Mouse (Mus musculus): ENCODE measurements around the gene Pkd1l3.

The Pkd1l3 gene

DNA sequence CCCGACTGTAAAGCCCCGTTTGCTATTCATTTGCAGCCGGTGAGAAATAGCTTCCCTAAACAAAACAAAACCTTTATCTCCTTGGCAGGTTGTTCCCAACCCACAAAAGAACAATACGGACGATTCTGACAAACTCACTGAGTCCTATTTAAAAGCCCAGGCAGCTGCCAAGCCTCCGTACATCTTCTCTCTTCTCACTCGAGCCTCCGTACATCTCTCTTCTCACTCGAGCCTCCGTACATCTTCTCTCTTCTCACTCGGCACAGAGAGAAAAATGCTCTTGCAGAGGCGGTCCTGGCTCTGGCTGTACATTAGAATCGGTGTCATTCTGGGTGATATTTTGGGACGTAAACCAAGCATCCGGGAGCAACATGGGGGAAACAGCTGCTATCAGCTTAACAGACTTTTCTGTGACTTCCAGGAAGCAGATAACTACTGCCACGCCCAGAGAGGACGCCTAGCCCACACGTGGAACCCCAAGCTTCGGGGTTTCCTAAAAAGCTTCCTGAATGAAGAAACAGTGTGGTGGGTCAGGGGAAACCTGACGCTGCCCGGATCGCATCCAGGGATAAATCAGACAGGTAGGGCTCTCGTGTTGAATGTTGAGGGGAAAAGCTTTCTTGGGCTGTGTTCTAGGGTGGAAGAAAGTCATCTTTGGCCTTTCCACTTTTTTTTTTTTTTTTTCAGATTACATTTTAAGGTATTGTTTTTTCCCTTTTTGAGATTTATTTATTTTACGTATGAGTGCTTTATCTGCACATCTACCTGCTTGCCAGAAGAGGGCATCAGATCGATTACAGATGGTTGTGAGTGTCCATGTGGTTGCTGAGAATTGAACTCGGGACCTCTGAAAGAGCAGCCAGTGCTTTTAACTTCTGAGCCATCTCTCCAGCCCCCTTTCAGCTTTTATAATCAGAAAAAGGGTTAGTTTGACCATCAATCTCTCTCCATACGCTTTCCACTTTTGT, at the start of gene Pkd1l3:
Pkd1l3 (plus strand) TSS at position 275 of the 968 bp plus-strand sequence.
- DNase-seq (ENCODE audit: low read depth, low spot score) = no peak

- DNase-seq (ENCODE audit: low read depth, low spot score) = no peak
Observed at GRCm38 (mm10) chr8:109564766-109565165, 49.6 kb upstream of the Pkd1l3 start.

DNA sequence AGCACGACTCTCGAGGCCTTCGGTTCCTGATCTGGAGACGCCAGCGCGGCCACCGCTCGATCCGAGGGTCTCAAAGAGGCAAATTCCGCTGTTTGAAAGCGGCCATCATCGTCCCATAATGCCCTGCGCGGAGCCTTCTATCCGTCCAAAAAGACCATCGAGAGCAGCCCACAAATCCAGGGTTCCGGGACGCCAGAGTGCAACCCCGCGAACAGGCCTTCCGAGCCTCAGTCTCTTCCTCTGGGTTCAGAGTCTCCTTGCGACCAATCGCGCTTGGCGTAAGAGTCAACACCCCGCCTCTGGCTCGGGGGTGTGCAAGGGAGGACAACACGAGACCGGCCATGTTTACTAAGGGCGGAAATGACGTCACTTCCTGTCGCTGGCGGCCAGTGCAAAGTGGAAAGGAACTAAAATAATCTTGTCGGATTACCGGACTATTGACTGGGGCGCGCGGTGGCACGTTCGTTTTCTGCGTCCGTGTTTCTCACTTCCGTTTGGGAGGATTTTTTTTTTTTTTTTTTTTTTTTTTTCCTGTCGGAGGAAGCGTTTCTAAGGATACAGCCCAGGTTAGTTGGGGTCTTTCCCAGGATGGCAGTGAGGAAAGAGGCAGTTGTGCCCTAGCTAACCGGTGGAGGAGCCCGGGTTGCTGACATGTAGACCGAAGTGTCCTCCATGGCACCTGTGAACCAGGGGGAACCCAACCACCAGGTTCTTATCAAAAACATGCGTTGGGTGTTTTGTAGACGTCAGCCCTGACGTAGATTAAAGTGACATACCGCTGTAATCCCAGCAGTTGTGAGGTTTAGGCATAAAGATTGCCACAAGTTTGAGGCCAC, 48.6 kb upstream of the Pkd1l3 start, which contains the start of the genes Dhx38 and Txnl4b:
Dhx38 (minus strand) TSS at position 364 of the 836 bp plus-strand sequence.
Txnl4b (plus strand) TSS at position 395 of the 836 bp plus-strand sequence.
- DNase-seq (ENCODE audit: low read depth, low spot score) = peak; percentile 100

DNA sequence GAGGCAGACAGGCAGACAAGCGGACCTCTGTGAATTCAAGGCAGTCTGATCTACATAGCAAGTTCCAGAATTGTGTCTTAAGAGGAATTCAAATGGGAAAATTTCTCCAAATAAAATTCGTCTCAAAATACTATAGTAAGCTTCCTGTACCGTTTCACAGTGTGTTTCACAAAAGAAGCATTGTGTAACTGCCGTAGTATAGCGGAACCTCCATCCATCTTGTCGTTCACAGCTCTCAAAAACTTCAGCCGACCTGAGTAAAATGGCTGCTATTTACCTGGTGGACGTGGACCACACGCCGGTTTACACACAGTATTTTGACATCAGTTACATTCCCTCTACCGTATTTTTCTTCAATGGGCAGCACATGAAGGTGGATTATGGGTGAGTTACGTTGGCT, 43.2 kb upstream of the Pkd1l3 start:
- no peak for DNase-seq (ENCODE audit: low read depth, low spot score)

DNA sequence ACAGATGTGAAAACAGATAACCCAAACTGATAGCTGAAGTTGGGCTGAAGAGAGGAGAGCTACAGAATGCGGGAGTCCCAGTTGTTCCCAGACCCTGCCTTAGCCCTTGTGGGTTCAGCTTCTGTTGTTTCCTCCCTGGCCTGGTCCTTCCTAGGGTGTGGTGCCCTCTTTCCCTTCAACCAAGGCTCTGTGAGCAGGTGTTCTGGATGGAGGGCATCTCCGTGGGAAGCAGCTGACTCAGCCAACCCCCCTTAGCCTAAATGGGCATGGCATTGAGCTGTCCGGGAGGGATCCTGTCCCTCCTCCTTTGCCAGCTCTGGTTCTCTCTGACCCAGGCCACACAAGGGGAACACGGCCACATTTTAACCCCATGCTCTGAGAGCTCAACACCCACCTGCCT, 38.0 kb upstream of the Pkd1l3 start:
- DNase-seq (ENCODE audit: low read depth, low spot score) = no peak

DNA sequence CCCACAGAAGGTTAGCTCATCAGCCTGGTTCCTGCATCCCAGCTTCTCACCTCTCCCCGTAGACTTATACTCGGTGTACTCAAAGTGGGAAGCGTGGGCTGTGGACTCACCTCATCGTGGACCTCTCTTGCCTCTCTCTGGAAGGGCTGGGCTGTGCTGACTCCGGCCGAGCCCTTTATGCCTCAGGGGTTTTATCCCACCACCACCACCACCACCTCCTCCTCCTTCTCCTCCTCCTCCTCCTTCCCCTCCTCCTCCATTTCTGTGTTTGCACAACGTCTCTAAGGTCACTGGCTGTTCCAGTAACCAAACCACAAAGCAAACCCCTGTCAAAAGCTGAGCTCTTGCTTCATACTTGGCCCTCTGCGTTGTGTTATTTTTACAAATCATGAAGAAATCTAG, 35.4 kb upstream of the Pkd1l3 start, which contains the start of gene Hp:
Hp (minus strand) TSS at position 273 of the 402 bp plus-strand sequence.
- no peak for DNase-seq (ENCODE audit: low read depth, low spot score)

DNA sequence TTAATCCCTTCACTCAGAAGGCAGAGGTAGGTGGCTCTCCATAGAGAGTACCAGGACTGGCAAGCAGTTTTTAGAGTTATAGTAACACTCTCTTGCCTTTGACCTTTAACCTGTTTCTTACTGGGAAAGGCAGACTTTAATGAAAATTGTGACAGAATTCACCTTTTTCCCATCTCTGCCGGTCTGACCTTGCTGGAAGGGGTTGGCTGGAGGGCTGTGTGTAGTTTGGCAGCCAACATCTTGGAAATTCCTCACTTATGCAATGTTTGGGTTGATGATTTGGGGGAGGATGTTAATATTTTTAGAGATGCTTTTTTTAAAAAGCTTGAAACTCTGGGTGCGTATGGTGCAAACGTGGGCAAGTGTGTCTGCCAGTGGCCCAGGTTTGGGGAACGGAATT, 30.0 kb upstream of the Pkd1l3 start:
- DNase-seq (ENCODE audit: low read depth, low spot score) = no peak

DNA sequence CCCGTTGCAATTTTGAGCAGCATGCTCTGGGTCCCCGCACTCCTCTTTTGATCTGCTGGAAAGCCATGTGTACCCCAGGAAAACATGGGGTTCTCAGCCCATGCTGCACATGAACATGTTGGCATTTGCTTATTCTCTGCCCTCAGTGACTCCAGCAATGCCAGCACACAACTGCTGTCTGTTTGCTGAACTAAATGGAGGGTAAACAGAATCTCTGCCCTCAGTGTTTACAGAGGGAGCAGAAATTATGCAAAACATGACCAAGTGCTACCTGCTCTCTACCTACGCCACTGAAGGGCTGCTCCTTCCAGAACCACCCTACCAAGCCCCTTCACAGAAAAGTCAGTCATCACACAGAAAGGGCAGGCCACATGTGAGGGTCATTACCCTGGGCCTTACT, 29.5 kb upstream of the Pkd1l3 start:
- DNase-seq (ENCODE audit: low read depth, low spot score) = no peak

DNA sequence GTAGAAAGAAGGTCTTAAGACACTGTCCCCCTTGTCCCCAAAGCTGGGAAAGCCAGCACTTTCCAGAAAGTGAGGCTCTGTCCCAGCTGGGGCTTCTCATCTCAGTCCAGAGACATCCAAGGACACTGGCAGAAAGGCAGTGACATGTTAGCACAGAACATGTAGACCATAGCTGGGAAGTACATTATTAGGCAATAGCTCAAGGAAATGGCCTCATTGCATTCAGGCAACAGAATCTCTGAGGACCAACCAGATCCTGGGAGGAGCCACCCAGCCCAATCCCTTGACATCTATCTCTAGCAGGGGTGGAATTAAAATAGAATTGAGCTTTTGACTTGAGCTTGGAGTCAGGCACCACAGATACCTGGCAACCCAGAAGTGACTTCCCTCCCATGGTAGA, 28.7 kb upstream of the Pkd1l3 start:
- no peak for DNase-seq (ENCODE audit: low read depth, low spot score)

DNA sequence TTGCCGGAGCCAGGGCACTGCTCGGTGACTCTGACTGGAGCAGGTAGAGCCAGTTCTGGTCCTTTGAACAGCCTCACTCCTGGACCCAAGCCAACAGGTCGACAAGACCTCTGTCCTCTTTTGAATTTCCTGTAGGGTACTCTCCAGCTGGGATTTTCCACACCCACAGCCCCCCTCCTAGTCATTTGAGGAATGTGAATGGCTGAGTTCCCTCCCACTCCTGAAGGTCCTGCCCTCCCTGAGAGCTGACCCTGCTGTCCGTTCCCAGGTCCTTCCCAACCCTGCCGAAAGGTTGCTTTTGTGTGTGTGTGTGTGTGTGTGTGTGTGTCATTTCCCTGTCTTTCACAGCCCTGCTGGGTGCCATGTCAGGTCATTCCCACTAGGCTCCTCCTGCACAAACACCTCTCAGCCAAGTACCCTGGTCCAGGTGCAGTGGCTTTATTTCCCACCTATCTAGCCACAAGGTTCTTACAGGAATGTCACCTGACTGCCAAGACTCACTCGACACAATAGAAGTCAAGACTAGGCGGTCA, 27.3 kb upstream of the Pkd1l3 start:
- DNase-seq (ENCODE audit: low read depth, low spot score) = no peak

DNA sequence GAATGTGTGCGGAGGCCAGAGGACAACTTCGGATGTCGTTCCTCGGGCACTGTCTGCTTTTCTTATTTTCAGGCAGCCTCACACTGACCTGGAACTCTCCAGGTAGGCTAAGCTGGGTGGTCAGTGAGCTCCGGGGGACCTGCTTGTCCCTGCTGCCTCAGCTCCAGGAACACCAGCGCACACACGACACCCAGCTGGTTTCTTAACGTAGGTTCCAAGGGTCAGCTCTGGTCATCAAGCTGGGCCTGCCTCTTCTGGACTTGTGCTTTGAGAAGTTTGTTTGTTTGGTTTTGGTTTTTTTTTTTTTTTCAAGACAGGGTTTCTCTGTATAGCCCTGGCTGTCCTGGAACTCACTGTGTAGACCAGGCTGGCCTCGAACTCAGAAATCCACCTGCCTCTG, 23.4 kb upstream of the Pkd1l3 start:
- no peak for DNase-seq (ENCODE audit: low read depth, low spot score)

GRCm38 (mm10) chr8:109591367-109591766, 22.9 kb upstream of the Pkd1l3 start:
- no peak for DNase-seq (ENCODE audit: low read depth, low spot score)

DNA sequence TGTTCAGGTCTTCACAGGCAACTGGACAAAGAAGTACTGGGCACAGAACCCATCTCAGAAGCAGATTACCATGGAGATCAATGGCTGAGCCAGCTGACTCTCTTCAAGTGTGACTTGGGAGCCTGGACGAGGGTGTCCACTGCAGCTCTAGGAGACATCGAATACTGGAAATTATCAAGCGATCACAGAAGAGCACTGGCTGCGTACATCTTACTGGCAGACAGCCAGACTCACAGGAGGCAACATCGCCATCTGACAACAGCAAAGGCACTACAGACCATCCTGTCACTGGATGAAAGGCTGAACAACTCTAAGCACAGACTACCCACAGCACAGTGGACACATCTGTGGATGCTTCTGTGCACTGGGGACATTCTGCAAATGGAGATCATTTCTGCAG, 22.2 kb upstream of the Pkd1l3 start:
- DNase-seq (ENCODE audit: low read depth, low spot score) = no peak

DNA sequence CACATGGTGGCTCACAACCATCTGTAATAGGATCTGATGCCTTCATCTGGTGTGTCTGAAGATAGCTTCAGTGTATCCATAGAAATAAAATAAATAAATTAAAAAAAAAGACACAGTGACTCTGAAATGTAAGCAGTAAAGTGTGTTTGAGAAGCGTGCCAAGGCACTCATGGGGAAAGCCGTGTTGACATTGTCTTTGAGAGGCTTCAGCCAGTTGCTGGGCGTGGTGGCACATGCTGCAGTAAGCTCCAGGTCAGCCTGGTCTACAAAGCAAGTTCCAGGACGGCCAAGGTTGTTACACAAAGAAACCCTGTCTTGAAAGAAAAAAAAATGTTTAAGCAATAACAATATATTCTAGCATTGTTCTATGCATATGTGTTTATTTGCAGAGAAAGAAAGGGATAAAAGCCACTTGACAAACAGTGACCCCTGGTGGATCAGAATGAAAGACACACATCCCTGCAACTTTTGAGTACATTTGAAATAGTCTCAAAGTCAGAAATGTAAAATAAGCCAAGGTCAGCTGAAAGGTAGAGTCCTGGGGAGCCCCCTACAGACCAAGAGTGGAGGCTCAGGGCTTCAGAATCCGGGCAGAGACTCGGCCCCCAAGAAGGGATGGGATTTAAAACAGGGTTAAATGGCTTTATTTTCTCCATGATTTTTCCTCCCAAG, 21.1 kb upstream of the Pkd1l3 start:
- no peak for DNase-seq (ENCODE audit: low read depth, low spot score)

DNA sequence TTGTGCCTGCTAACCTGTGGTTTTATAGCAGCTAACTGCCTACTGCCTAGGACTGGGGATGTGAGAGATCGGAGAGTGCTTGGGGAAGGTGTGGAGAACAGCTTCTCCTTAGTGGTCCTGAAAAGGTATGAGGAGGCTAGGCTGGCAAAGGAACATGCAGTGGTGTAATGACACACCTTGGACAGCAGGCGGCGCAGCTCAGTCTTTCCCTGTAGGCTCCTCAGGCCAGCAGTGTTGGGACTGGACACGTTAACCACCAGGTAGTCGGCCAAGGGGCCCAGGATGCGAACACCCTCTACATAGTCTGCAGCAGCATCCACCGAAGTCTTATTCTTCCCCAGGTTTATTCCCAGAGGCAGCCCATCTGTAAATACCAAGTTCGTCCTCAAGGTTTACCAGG, 18.5 kb upstream of the Pkd1l3 start:
- no peak for DNase-seq (ENCODE audit: low read depth, low spot score)

DNA sequence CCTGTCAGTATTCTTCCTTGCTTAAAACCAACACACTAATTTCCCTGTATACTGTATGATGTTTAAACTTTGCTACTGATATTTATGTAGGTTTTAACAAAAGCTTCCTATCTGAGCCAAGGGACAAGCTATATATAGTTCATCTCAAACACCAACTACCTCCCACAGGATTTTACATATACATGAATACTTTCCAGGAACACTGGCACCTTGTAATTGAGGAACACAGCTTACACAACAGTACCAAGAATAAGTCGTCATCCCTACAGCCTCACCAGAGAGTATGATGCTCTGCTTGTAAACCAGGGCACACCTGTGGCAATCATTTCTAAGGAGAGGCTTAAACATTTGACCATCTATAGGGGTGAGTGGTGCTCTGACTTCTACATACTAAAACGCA, 7.6 kb upstream of the Pkd1l3 start:
- no peak for DNase-seq (ENCODE audit: low read depth, low spot score)

GRCm38 (mm10) chr8:109607650-109608049, 6.7 kb upstream of the Pkd1l3 start:
- DNase-seq (ENCODE audit: low read depth, low spot score) = no peak

- peak; percentile 93 for DNase-seq (ENCODE audit: low read depth, low spot score)
Observed at GRCm38 (mm10) chr8:109608271-109609152, 5.8 kb upstream of the Pkd1l3 start, which contains the start of gene Dhodh. Gene Dhodh (minus strand): TSS chr8:109608673.

DNA sequence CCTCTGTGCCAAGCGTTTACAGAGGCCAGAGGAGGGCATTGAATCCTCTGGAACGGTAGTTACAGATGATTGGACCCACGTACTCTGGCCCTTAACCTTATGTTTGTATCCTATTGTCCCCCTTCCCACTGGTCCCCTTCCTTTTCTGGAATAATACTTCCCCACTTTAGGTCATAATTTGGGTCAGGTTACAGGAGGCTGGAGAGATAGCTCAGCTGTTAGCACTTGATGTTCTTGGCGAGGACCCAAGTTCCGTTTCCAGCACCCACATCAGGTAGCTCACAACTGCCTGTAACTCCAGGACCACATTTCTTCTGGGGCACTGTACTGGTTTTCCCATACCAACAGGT, 5.2 kb upstream of the Pkd1l3 start:
- no peak for DNase-seq (ENCODE audit: low read depth, low spot score)

DNA sequence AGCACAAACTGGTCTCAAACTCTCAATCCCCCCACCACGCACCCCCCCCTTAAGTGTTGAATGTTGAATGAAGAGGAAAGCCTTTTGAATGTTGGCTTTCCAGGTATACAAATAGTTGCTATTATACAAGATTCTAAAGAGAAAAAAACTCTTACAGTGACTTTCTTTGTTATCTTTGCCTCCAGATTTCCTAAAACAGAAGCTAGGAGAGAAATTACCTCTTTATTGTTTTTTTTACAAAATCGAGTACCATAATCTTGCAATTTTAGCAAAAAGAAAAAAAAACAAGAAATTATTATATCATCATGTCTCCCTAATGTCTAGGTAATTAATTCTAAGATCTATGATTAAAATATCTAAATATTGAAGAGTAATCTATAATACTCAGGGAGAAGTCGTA, 1.3 kb downstream of the Pkd1l3 start:
- DNase-seq (ENCODE audit: low read depth, low spot score) = no peak
